ENCODE assay signal across 40 mouse cellular contexts in the genomic region with DNA sequence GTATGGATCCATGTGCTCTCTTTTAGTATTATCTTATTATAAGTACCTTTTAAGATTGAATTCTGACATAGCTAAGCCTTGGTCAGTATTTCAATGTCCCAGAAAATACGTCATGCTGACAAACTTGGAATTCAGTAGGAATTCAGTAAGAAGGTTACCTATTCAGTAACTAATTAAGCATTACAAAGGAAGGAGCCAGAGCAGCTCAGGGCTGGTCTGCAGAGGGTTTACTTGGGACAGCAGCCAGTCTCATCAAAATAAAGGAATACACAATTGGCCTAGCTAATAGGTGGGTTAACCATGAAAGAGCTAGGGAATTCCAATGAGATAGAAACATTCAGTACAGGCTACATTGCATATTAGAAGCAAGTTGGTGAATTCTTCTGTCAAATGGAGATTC. TPM values are rescaled to one million over a fixed set of nuclear protein-coding genes. Genes with fewer than 3 reads are reported as not detected.
"Had no signal": no experiment of that assay in that cellular context is flagged by ENCODE, and none has a peak within 500 bp of the region (broad histone marks: within the 10 kb centered on the region; RNA-seq: fewer than 3 reads in every experiment).

No protein-coding gene starts in this region.

RNA-seq across cellular contexts. Expression of gene Olfr1065, which starts 8.3 kb away (rescaled TPM):
- total RNA-seq: heart, postnatal 10 days; heart, postnatal 14 days; heart, postnatal 25 days; heart, postnatal 36 days; heart, postnatal 4 days; hematopoietic stem cell, adult 5-6 weeks; hindbrain, postnatal 0 days; layer of hippocampus, adult 18-20 months; layer of hippocampus, adult 2 months; layer of hippocampus, adult 8-10 months; layer of hippocampus, postnatal 10 days; layer of hippocampus, postnatal 14 days; layer of hippocampus, postnatal 25 days; layer of hippocampus, postnatal 36 days; left cerebral cortex, adult 18-20 months; left cerebral cortex, adult 2 months; left cerebral cortex, adult 8-10 months had no signal
- polyA plus RNA-seq: heart, embryonic 13.5 days; heart, embryonic 14.5 days; heart, embryonic 15.5 days; heart, embryonic 16.5 days; heart, postnatal 0 days; hindbrain, embryonic 10.5 days; hindbrain, embryonic 11.5 days; hindbrain, embryonic 12.5 days; hindbrain, embryonic 13.5 days; hindbrain, embryonic 14.5 days; hindbrain, embryonic 15.5 days; hindbrain, embryonic 16.5 days; hindbrain, postnatal 0 days; inflammation-experienced regulatory T-cells, adult 6 months; intestine, embryonic 14.5 days; intestine, embryonic 15.5 days; intestine, embryonic 16.5 days; intestine, postnatal 0 days; kidney, adult 2 months; kidney, embryonic 14.5 days; kidney, embryonic 15.5 days; kidney, embryonic 16.5 days; kidney, postnatal 0 days; large intestine, adult 2 months had no signal

RNA-seq across cellular contexts. Expression of gene Olfr1066, which starts 14.0 kb away (rescaled TPM):
- total RNA-seq: heart, postnatal 10 days; heart, postnatal 14 days; heart, postnatal 25 days; heart, postnatal 36 days; heart, postnatal 4 days; hematopoietic stem cell, adult 5-6 weeks; hindbrain, postnatal 0 days; layer of hippocampus, adult 18-20 months; layer of hippocampus, adult 2 months; layer of hippocampus, adult 8-10 months; layer of hippocampus, postnatal 10 days; layer of hippocampus, postnatal 14 days; layer of hippocampus, postnatal 25 days; layer of hippocampus, postnatal 36 days; left cerebral cortex, adult 18-20 months; left cerebral cortex, adult 2 months; left cerebral cortex, adult 8-10 months had no signal
- polyA plus RNA-seq: heart, embryonic 13.5 days; heart, embryonic 14.5 days; heart, embryonic 15.5 days; heart, embryonic 16.5 days; heart, postnatal 0 days; hindbrain, embryonic 10.5 days; hindbrain, embryonic 11.5 days; hindbrain, embryonic 12.5 days; hindbrain, embryonic 13.5 days; hindbrain, embryonic 14.5 days; hindbrain, embryonic 15.5 days; hindbrain, embryonic 16.5 days; hindbrain, postnatal 0 days; inflammation-experienced regulatory T-cells, adult 6 months; intestine, embryonic 14.5 days; intestine, embryonic 15.5 days; intestine, embryonic 16.5 days; intestine, postnatal 0 days; kidney, adult 2 months; kidney, embryonic 14.5 days; kidney, embryonic 15.5 days; kidney, embryonic 16.5 days; kidney, postnatal 0 days; large intestine, adult 2 months had no signal

RNA-seq across cellular contexts. Expression of gene Olfr1062, which starts 15.6 kb away (rescaled TPM):
- total RNA-seq: heart, postnatal 10 days; heart, postnatal 14 days; heart, postnatal 25 days; heart, postnatal 36 days; heart, postnatal 4 days; hematopoietic stem cell, adult 5-6 weeks; hindbrain, postnatal 0 days; layer of hippocampus, adult 18-20 months; layer of hippocampus, adult 2 months; layer of hippocampus, adult 8-10 months; layer of hippocampus, postnatal 10 days; layer of hippocampus, postnatal 14 days; layer of hippocampus, postnatal 25 days; layer of hippocampus, postnatal 36 days; left cerebral cortex, adult 18-20 months; left cerebral cortex, adult 2 months; left cerebral cortex, adult 8-10 months had no signal
- polyA plus RNA-seq: heart, embryonic 13.5 days; heart, embryonic 14.5 days; heart, embryonic 15.5 days; heart, embryonic 16.5 days; heart, postnatal 0 days; hindbrain, embryonic 10.5 days; hindbrain, embryonic 11.5 days; hindbrain, embryonic 12.5 days; hindbrain, embryonic 13.5 days; hindbrain, embryonic 14.5 days; hindbrain, embryonic 15.5 days; hindbrain, embryonic 16.5 days; hindbrain, postnatal 0 days; inflammation-experienced regulatory T-cells, adult 6 months; intestine, embryonic 14.5 days; intestine, embryonic 15.5 days; intestine, embryonic 16.5 days; intestine, postnatal 0 days; kidney, adult 2 months; kidney, embryonic 14.5 days; kidney, embryonic 15.5 days; kidney, embryonic 16.5 days; kidney, postnatal 0 days; large intestine, adult 2 months had no signal

RNA-seq across cellular contexts. Expression of gene Olfr1061, which starts 28.3 kb away (rescaled TPM):
- total RNA-seq: heart, postnatal 10 days; heart, postnatal 14 days; heart, postnatal 25 days; heart, postnatal 36 days; heart, postnatal 4 days; hematopoietic stem cell, adult 5-6 weeks; hindbrain, postnatal 0 days; layer of hippocampus, adult 18-20 months; layer of hippocampus, adult 2 months; layer of hippocampus, adult 8-10 months; layer of hippocampus, postnatal 10 days; layer of hippocampus, postnatal 14 days; layer of hippocampus, postnatal 25 days; layer of hippocampus, postnatal 36 days; left cerebral cortex, adult 18-20 months; left cerebral cortex, adult 2 months; left cerebral cortex, adult 8-10 months had no signal
- polyA plus RNA-seq: heart, embryonic 13.5 days; heart, embryonic 14.5 days; heart, embryonic 15.5 days; heart, embryonic 16.5 days; heart, postnatal 0 days; hindbrain, embryonic 10.5 days; hindbrain, embryonic 11.5 days; hindbrain, embryonic 12.5 days; hindbrain, embryonic 13.5 days; hindbrain, embryonic 14.5 days; hindbrain, embryonic 15.5 days; hindbrain, embryonic 16.5 days; hindbrain, postnatal 0 days; inflammation-experienced regulatory T-cells, adult 6 months; intestine, embryonic 14.5 days; intestine, embryonic 15.5 days; intestine, embryonic 16.5 days; intestine, postnatal 0 days; kidney, adult 2 months; kidney, embryonic 14.5 days; kidney, embryonic 15.5 days; kidney, embryonic 16.5 days; kidney, postnatal 0 days; large intestine, adult 2 months had no signal

RNA-seq across cellular contexts. Expression of gene Olfr228, which starts 45.1 kb away (rescaled TPM):
- total RNA-seq: heart, postnatal 10 days; heart, postnatal 14 days; heart, postnatal 25 days; heart, postnatal 36 days; heart, postnatal 4 days; hematopoietic stem cell, adult 5-6 weeks; hindbrain, postnatal 0 days; layer of hippocampus, adult 18-20 months; layer of hippocampus, adult 2 months; layer of hippocampus, adult 8-10 months; layer of hippocampus, postnatal 10 days; layer of hippocampus, postnatal 14 days; layer of hippocampus, postnatal 25 days; layer of hippocampus, postnatal 36 days; left cerebral cortex, adult 18-20 months; left cerebral cortex, adult 2 months; left cerebral cortex, adult 8-10 months had no signal
- polyA plus RNA-seq: heart, embryonic 13.5 days; heart, embryonic 14.5 days; heart, embryonic 15.5 days; heart, embryonic 16.5 days; heart, postnatal 0 days; hindbrain, embryonic 10.5 days; hindbrain, embryonic 11.5 days; hindbrain, embryonic 12.5 days; hindbrain, embryonic 13.5 days; hindbrain, embryonic 14.5 days; hindbrain, embryonic 15.5 days; hindbrain, embryonic 16.5 days; hindbrain, postnatal 0 days; inflammation-experienced regulatory T-cells, adult 6 months; intestine, embryonic 14.5 days; intestine, embryonic 15.5 days; intestine, embryonic 16.5 days; intestine, postnatal 0 days; kidney, adult 2 months; kidney, embryonic 14.5 days; kidney, embryonic 15.5 days; kidney, embryonic 16.5 days; kidney, postnatal 0 days; large intestine, adult 2 months had no signal
